Mouse (Mus musculus) gastrocnemius, adult 18-20 months (tissue): ENCODE measurements at regions not wholly inside any gene's neighbourhood (a gene's known extent, or its start where the extent isn't known, plus 50 kb on each side); places are given as distances from the start of the nearest gene placed in this dataset.
"Not testable (repeated sequence)": the region's sequence is repeated elsewhere in the genome, so short reads cannot be mapped to it uniquely, and the experiment has no call there.

Experiments
- DNase-seq: peaks from one replicate; pipeline ENCODE4 v3.0.0; 2021; ENCODE audit warnings: low spot score

DNA sequence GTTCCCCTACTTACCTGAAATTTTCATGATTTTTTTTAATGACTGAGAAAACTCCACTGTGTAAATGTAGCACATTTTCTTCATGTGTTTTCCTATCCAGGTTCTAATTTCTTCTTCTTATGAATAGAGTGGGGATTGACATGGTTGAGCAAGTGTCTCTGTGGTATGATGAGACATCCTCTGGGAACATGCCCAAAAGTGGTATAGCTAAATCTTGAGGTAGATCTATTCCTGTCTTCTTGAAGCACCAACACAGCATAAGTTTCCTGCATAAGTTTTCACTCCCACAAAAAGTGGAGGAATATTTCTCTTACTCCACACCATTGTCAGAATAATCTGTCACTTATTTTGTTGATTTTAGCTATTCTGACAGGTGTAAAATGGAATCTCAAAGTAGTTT is 161.1 kb upstream of the Oprm1 start:
- DNase-seq: no peak

DNA sequence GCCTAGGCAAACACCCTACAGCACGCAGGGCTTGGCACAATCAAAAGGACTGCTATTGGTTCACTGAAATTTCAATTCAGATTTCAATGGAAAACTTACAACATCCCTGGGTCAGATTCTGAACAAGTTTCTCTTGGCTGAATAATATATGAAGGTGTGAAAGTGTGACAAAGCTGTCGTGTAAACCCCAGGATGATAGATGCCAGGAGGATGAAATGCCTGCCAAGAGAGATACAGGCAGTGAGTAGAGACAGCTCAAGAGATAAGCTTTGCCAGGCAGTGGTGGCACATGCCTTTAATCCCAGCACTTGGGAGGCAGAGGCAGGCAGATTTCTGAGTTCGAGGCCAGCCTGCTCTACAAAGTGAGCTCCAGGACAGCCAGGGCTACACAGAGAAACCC is 159.7 kb upstream of the Oprm1 start:
- not testable (repeated sequence) for DNase-seq

DNA sequence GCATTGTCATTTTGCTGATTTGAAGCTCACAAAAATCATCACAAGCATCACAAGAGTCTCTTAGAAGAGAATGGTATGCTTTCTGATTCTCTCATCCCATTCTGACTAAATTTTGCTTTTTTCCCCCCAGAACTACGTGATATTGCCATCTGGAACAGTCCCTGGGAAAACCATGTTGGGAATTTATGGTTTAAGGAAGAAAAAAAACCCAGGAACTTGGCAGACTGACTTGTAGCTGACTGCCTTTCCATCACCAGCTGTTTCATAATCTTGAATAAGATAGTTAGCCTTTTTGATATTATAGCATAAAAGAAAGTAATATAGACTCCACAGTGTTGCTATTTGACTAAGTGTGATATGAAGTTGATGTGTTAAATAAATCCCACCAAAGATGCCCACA is 110.7 kb upstream of the Oprm1 start:
- no peak for DNase-seq

DNA sequence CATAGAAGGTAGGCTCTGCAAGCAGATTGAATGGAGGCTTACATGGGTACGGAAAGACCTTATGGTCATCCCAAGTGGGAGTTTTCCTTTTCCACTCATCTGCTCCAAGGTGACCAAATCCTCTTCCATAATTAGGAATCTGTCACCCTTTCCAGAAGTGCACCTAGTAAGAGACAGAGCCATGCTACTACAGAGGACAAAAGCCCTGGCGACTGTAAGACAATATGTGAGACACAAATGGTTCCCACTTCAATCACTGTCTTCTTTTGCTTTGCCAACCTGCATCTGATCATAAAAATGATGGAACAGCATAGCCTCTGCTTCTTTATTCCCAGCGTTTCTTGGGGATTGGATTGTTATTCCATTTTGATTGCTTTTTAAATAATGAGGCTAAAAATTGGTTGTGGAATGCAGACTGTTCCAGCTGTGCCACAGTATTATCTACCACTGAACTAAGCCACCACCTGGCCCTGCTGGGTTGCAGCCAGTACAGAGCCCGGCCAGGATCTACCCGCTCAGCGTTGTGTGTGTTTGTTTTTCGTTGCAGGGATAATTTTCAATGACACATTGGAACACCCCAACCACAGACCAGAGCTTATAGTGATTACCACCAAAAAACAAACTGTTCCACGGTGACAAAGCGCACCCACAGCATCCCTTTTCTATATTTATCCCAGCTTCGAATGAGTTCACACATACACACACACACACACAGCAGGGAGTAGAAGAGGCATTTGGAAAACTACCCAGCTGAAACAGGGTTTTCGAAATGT is 72.8 kb upstream of the Oprm1 start:
- DNase-seq: no peak

DNA sequence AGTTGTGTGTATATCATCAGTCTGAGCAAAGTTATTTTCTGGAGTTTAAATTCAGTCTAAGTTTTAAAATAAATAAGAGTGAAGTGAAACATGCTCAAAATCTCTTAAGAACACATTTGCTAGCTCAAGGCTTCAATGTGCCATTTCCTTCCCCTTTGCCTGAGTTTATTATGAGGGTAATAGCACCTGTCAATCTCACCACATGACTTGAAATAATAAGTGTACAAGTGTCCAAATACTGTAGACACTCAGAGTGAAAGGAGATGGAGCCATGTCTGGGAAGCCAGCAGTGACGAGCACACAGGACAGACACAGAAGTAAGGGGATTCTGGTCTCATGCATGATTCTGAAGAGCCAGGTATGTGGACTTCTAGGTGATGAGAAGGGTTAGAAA is 72.2 kb upstream of the Oprm1 start:
- DNase-seq: no peak
